Mouse (Mus musculus) gastrocnemius, adult 2 months (tissue): ENCODE measurements around the gene Inava. TPM values are rescaled to one million over a fixed set of nuclear protein-coding genes. Genes with fewer than 3 reads are reported as not detected.

ENCODE experiments used
- DNase-seq: peaks from one replicate; pipeline ENCODE4 v3.0.0; 2022
- H3K27ac ChIP-seq: fragments of 200-600 bp; 2 replicates; pipeline ENCODE4 v1.8.1; 2022; ENCODE audit warnings: mild to moderate bottlenecking
- H3K4me3 ChIP-seq: fragments of 200-600 bp; 2 replicates; pipeline ENCODE4 v1.8.1; 2022; ENCODE audit warnings: mild to moderate bottlenecking, moderate library complexity
- CTCF ChIP-seq: fragments of 200-600 bp; IDR thresholded peaks from 2 replicates; pipeline ENCODE4 v1.8.1; 2022; ENCODE audit warnings: antibody characterized with exemption, mild to moderate bottlenecking, moderate library complexity
- intact Hi-C: fragments of 180-260 bp; cut with DNase I; formaldehyde crosslinking; loops from one replicate; pipeline ENCODE4 v1.15.1; 2025
- long read RNA-seq, 2 experiments: library from polyadenylated mRNA; stranded (forward); transcript quantifications; one replicate each; pipeline ENCODE4 v2.0.0; 2021
- total RNA-seq, 2 experiments: library from RNA; stranded (reverse); gene quantifications; 2 replicates each; pipeline ENCODE4 v1.2.3; 2021

Inava gene
- not detected for total RNA-seq
- long read RNA-seq, experiment 1 = 0 reads
- long read RNA-seq, experiment 2 = 0 reads

GRCm38 (mm10) chr1:136233892-136234594, at the start of gene Inava:
Gene Inava (minus strand): TSS chr1:136234264.
- Histone ChIP-seq H3K4me3 (peak within 1 kb of the TSS; percentile 73), H3K27ac (no peak within 1 kb of the TSS)
- no peak for TF ChIP-seq CTCF
- intact Hi-C loops = no loop called here
- DNase-seq = peak; percentile 30

GRCm38 (mm10) chr1:136277366-136277765, 43.3 kb upstream of the Inava start:
- TF ChIP-seq CTCF = no peak
- no peak overlapping the region for H3K4me3 ChIP-seq
- intact Hi-C loops = no loop called here
- H3K27ac ChIP-seq = no peak overlapping the region
- no peak for DNase-seq

- TF ChIP-seq CTCF = no peak
- intact Hi-C loops = no loop called here
- no peak overlapping the region for H3K4me3 ChIP-seq
- H3K27ac ChIP-seq = no peak overlapping the region
- no peak for DNase-seq
These were observed 34.2 kb upstream of the Inava start for GRCm38 (mm10) chr1:136268224-136268623.

- Histone ChIP-seq H3K27ac (no peak overlapping the region), H3K4me3 (no peak overlapping the region)
- intact Hi-C loops = no loop called here
- no peak for TF ChIP-seq CTCF
- DNase-seq = no peak
These were observed 32.1 kb upstream of the Inava start for GRCm38 (mm10) chr1:136266127-136266526.

- TF ChIP-seq CTCF = no peak
- H3K4me3 ChIP-seq = no peak overlapping the region
- no peak for DNase-seq
- no peak overlapping the region for H3K27ac ChIP-seq
- intact Hi-C loops = no loop called here
These were observed 29.3 kb upstream of the Inava start for GRCm38 (mm10) chr1:136263355-136263754.

GRCm38 (mm10) chr1:136260635-136261238, 26.7 kb upstream of the Inava start, which contains the start of gene Gpr25:
Gene Gpr25 (minus strand): TSS chr1:136260873.
- no peak for DNase-seq
- Histone ChIP-seq H3K4me3 (peak within 1 kb of the TSS; percentile 70), H3K27ac (peak within 1 kb of the TSS; percentile 65)
- intact Hi-C loops = no loop called here
- no peak for TF ChIP-seq CTCF

GRCm38 (mm10) chr1:136259893-136260634, 26.0 kb upstream of the Inava start:
- intact Hi-C loops = no loop called here
- no peak for TF ChIP-seq CTCF
- Histone ChIP-seq H3K27ac (peak overlapping the region; percentile 65), H3K4me3 (peak overlapping the region; percentile 70)
- DNase-seq = peak; percentile 90

- no peak overlapping the region for H3K27ac ChIP-seq
- intact Hi-C loops = no loop called here
- no peak for TF ChIP-seq CTCF
- no peak for DNase-seq
- H3K4me3 ChIP-seq = peak overlapping the region; percentile 70
These were observed 25.5 kb upstream of the Inava start for GRCm38 (mm10) chr1:136259543-136259892.

- Histone ChIP-seq H3K4me3 (no peak overlapping the region), H3K27ac (no peak overlapping the region)
- TF ChIP-seq CTCF = no peak
- intact Hi-C loops = no loop called here
- DNase-seq = no peak
These were observed 24.4 kb upstream of the Inava start for GRCm38 (mm10) chr1:136258495-136258894.

GRCm38 (mm10) chr1:136255657-136256056, 21.6 kb upstream of the Inava start:
- DNase-seq = no peak
- no peak for TF ChIP-seq CTCF
- intact Hi-C loops = no loop called here
- Histone ChIP-seq H3K27ac (no peak overlapping the region), H3K4me3 (no peak overlapping the region)

GRCm38 (mm10) chr1:136255174-136255573, 21.1 kb upstream of the Inava start:
- H3K27ac ChIP-seq = no peak overlapping the region
- no peak overlapping the region for H3K4me3 ChIP-seq
- DNase-seq = no peak
- intact Hi-C loops = no loop called here
- no peak for TF ChIP-seq CTCF

- Histone ChIP-seq H3K4me3 (no peak overlapping the region), H3K27ac (no peak overlapping the region)
- DNase-seq = no peak
- intact Hi-C loops = no loop called here
- TF ChIP-seq CTCF = no peak
These were observed 20.5 kb upstream of the Inava start for GRCm38 (mm10) chr1:136254503-136255065.

- no peak overlapping the region for H3K27ac ChIP-seq
- intact Hi-C loops = no loop called here
- DNase-seq = no peak
These were observed 19.4 kb upstream of the Inava start for GRCm38 (mm10) chr1:136253472-136253871.

More at GRCm38 (mm10) chr1:136253472-136253871, 19.4 kb upstream of the Inava start:
- H3K4me3 ChIP-seq = no peak overlapping the region
- no peak for TF ChIP-seq CTCF
